Mouse (Mus musculus) A20 (cell line): ENCODE measurements at regions not wholly inside any gene's neighbourhood (a gene's known extent, or its start where the extent isn't known, plus 50 kb on each side); places are given as distances from the start of the nearest gene placed in this dataset.
A peak's percentile ranks its signal among the peaks of the same experiment; 100 is the strongest.

Source experiments
- DNase-seq: peaks from one replicate; pipeline ENCODE4 v3.0.0-alpha.2; 2011; ENCODE audit warnings: low read depth, low spot score

GRCm38 (mm10) chr3:14952169-14952729, 66.2 kb downstream of the Car2 start:
- no peak for DNase-seq

- DNase-seq = no peak
Observed at GRCm38 (mm10) chr3:14952951-14953350, 66.9 kb downstream of the Car2 start.

- no peak for DNase-seq
Observed at GRCm38 (mm10) chr3:14957481-14957880, 71.4 kb downstream of the Car2 start.

- no peak for DNase-seq
Observed at GRCm38 (mm10) chr3:14958277-14958676, 72.2 kb downstream of the Car2 start.

GRCm38 (mm10) chr3:14959586-14959985, 73.5 kb downstream of the Car2 start:
- DNase-seq = no peak

GRCm38 (mm10) chr3:14964795-14965194, 78.7 kb downstream of the Car2 start:
- no peak for DNase-seq

GRCm38 (mm10) chr3:14965438-14966044, 79.5 kb downstream of the Car2 start:
- no peak for DNase-seq

- no peak for DNase-seq
Observed at GRCm38 (mm10) chr3:14967235-14967634, 81.2 kb downstream of the Car2 start.

GRCm38 (mm10) chr3:14968345-14968744, 82.3 kb downstream of the Car2 start:
- peak; percentile 41 for DNase-seq

GRCm38 (mm10) chr3:14969698-14970097, 83.6 kb downstream of the Car2 start:
- DNase-seq = no peak

GRCm38 (mm10) chr3:14971647-14972046, 85.6 kb downstream of the Car2 start:
- no peak for DNase-seq

GRCm38 (mm10) chr3:14974758-14975157, 88.7 kb downstream of the Car2 start:
- DNase-seq = no peak

- no peak for DNase-seq
Observed at GRCm38 (mm10) chr3:14975203-14975602, 89.1 kb downstream of the Car2 start.

- no peak for DNase-seq
Observed at GRCm38 (mm10) chr3:14979116-14979613, 93.1 kb downstream of the Car2 start.

GRCm38 (mm10) chr3:14989635-14990034, 103.6 kb downstream of the Car2 start:
- DNase-seq = no peak

- DNase-seq = no peak
Observed at GRCm38 (mm10) chr3:14993936-14994335, 107.9 kb downstream of the Car2 start.

- DNase-seq = no peak
Observed at GRCm38 (mm10) chr3:14997241-14997640, 111.2 kb downstream of the Car2 start.

- DNase-seq = no peak
Observed at GRCm38 (mm10) chr3:14998521-14998920, 112.4 kb downstream of the Car2 start.

GRCm38 (mm10) chr3:14999411-14999810, 113.3 kb downstream of the Car2 start:
- DNase-seq = no peak

GRCm38 (mm10) chr3:14999914-15000313, 113.8 kb downstream of the Car2 start:
- no peak for DNase-seq

- DNase-seq = no peak
Observed at GRCm38 (mm10) chr3:15000657-15001056, 114.6 kb downstream of the Car2 start.

- DNase-seq = no peak
Observed at GRCm38 (mm10) chr3:15007821-15008220, 121.7 kb downstream of the Car2 start.

GRCm38 (mm10) chr3:15008501-15008900, 122.4 kb downstream of the Car2 start:
- DNase-seq = no peak

GRCm38 (mm10) chr3:15009747-15010146, 123.7 kb downstream of the Car2 start:
- no peak for DNase-seq
